Mouse (Mus musculus): ENCODE data around the gene Usp16.
A peak's percentile ranks its signal among the peaks of the same experiment; 100 is the strongest.
"Not testable (repeated sequence)": the region's sequence is repeated elsewhere in the genome, so short reads cannot be mapped to it uniquely, and the experiment has no call there.

Gene Usp16

GRCm38 (mm10) chr16:87444071-87444470 is 10.4 kb upstream of the Usp16 start:
- Histone ChIP-seq H3K36me3 (ENCODE audit: control insufficient read depth, insufficient read depth, low read length, poor library complexity, severe bottlenecking) (no peaks in the 10 kb centered on the region), H3K27me3 (ENCODE audit: control insufficient read depth, insufficient read depth, low read length, poor library complexity, severe bottlenecking) (no peaks in the 10 kb centered on the region)
- DNase-seq (ENCODE audit: low read depth, low spot score), result no peak

DNA sequence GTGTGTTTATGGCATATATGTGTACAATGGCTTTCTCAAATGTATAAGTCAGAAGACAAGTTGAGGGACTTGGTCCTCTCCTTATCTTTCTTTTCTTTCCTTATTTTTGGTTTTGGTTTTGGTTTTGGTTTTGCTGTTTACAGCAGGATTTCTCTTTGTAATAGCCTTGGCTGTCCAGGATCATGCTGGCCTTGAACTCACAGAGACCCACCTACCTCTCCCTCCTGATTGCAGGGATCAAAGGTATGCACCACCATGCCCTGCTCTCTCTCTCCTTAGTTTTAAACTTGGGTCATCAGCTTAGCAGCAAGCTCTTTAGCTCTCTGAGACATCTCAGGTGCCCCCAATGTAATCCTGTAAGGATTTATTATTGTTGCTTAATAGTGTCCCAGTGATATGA is 9.4 kb upstream of the Usp16 start:
- Histone ChIP-seq H3K36me3 (ENCODE audit: control insufficient read depth, insufficient read depth, low read length, poor library complexity, severe bottlenecking) (no peaks in the 10 kb centered on the region), H3K27me3 (ENCODE audit: control insufficient read depth, insufficient read depth, low read length, poor library complexity, severe bottlenecking) (no peaks in the 10 kb centered on the region)
- no peak for DNase-seq (ENCODE audit: low read depth, low spot score)

- no peak for DNase-seq (ENCODE audit: low read depth, low spot score)
- Histone ChIP-seq H3K27me3 (ENCODE audit: control insufficient read depth, insufficient read depth, low read length, poor library complexity, severe bottlenecking) (no peaks in the 10 kb centered on the region), H3K36me3 (ENCODE audit: control insufficient read depth, insufficient read depth, low read length, poor library complexity, severe bottlenecking) (no peaks in the 10 kb centered on the region)
These were observed 9.0 kb upstream of the Usp16 start for GRCm38 (mm10) chr16:87445528-87445927.

GRCm38 (mm10) chr16:87453226-87453625 is 1.3 kb upstream of the Usp16 start:
- H3K36me3 ChIP-seq (ENCODE audit: control insufficient read depth, insufficient read depth, low read length, poor library complexity, severe bottlenecking), result no peaks in the 10 kb centered on the region
- H3K27me3 ChIP-seq (ENCODE audit: control insufficient read depth, insufficient read depth, low read length, poor library complexity, severe bottlenecking), result no peaks in the 10 kb centered on the region
- no peak for DNase-seq (ENCODE audit: low read depth, low spot score)

DNA sequence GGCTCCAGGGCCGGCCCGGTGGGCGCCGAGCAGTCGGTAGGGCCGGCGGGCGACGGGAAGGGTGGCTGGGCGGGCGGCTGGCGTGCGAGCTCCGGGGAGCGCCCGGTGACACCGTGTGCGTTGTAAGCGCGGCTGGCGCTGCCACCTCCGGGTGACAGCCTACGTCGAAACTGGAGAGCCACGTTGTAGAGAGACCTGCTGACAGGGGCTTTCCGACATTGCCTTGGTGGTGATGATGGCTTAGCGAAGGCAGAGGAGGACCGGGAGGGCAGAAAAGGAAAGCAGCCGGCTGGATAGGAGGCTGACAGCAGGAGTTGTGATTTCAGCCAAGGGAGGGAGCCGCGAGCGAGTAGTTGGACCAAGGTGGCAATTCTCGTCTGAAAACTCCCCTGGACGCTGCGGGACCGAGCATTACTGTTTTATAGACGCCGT is 693 bp downstream of the Usp16 start:
- H3K36me3 ChIP-seq (ENCODE audit: control insufficient read depth, insufficient read depth, low read length, poor library complexity, severe bottlenecking), result no peaks in the 10 kb centered on the region
- peak; percentile 75 for DNase-seq (ENCODE audit: low read depth, low spot score)
- no peaks in the 10 kb centered on the region for H3K27me3 ChIP-seq (ENCODE audit: control insufficient read depth, insufficient read depth, low read length, poor library complexity, severe bottlenecking)

GRCm38 (mm10) chr16:87458752-87459151 is 4.2 kb downstream of the Usp16 start:
- peak; percentile 29 for DNase-seq (ENCODE audit: low read depth, low spot score)
- H3K27me3 ChIP-seq (ENCODE audit: control insufficient read depth, insufficient read depth, low read length, poor library complexity, severe bottlenecking), result no peaks in the 10 kb centered on the region
- peaks cover 2% of the 10 kb centered on the region; the same call in 1 of the 2 replicates for H3K36me3 ChIP-seq (ENCODE audit: control insufficient read depth, insufficient read depth, low read length, poor library complexity, severe bottlenecking)

DNA sequence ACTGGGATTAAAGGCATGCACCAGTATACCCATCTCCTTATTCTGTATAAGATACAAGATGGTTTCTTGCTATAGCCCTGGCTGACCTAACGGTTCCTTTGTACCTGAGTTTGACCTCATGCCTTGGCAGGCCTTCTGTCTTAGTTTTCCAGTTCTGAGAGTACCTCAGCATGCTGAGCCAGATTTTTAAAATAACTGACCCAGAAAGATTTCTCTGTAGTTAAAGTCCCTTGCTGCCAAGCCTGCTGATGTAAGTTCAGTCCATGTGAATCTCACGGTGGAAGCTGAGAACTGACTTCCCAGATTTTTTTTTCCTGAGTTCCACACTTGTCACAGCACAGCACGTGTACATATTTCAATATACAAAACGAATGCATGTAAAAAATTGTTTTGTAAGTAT is 16.1 kb downstream of the Usp16 start:
- DNase-seq (ENCODE audit: low read depth, low spot score), result no peak

GRCm38 (mm10) chr16:87484367-87484766 is 29.9 kb downstream of the Usp16 start:
- H3K27me3 ChIP-seq (ENCODE audit: control insufficient read depth, insufficient read depth, low read length, poor library complexity, severe bottlenecking), result no peaks in the 10 kb centered on the region
- DNase-seq (ENCODE audit: low read depth, low spot score), result no peak
- H3K36me3 ChIP-seq (ENCODE audit: control insufficient read depth, insufficient read depth, low read length, poor library complexity, severe bottlenecking), result peaks cover 27% of the 10 kb centered on the region

More for the DNA sequence above, 16.1 kb downstream of the Usp16 start:
- peaks cover 17% of the 10 kb centered on the region; the same call in 1 of the 2 replicates for H3K36me3 ChIP-seq (ENCODE audit: control insufficient read depth, insufficient read depth, low read length, poor library complexity, severe bottlenecking)
- no peaks in the 10 kb centered on the region for H3K27me3 ChIP-seq (ENCODE audit: control insufficient read depth, insufficient read depth, low read length, poor library complexity, severe bottlenecking)

GRCm38 (mm10) chr16:87486739-87487138 is 32.2 kb downstream of the Usp16 start:
- DNase-seq (ENCODE audit: low read depth, low spot score), result no peak
- Histone ChIP-seq H3K36me3 (ENCODE audit: control insufficient read depth, insufficient read depth, low read length, poor library complexity, severe bottlenecking) (peaks cover 26% of the 10 kb centered on the region), H3K27me3 (ENCODE audit: control insufficient read depth, insufficient read depth, low read length, poor library complexity, severe bottlenecking) (no peaks in the 10 kb centered on the region)

DNA sequence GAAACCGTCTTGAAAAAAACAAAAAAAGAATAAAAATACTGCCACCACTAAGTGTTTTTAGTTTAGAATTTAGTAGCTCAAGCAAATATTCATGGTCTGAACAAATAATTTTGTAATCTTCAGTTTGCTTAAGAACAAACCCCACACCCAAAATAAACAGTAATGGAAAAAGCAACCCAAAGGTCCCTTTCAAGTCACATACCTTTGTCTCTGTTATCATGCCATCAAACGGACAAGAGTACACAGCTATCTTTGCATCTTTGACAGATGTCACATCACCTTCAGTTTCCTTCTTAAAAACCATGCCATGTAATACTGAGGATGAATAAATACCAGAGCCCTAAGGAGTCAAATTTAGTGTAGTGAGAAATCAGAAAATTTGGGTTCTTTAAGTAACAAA is 34.1 kb downstream of the Usp16 start:
- peaks cover 22% of the 10 kb centered on the region for H3K36me3 ChIP-seq (ENCODE audit: control insufficient read depth, insufficient read depth, low read length, poor library complexity, severe bottlenecking)
- no peak for DNase-seq (ENCODE audit: low read depth, low spot score)
- no peaks in the 10 kb centered on the region for H3K27me3 ChIP-seq (ENCODE audit: control insufficient read depth, insufficient read depth, low read length, poor library complexity, severe bottlenecking)

- not testable (repeated sequence) for DNase-seq (ENCODE audit: low read depth, low spot score); H3K36me3 ChIP-seq (ENCODE audit: control insufficient read depth, insufficient read depth, low read length, poor library complexity, severe bottlenecking); H3K27me3 ChIP-seq (ENCODE audit: control insufficient read depth, insufficient read depth, low read length, poor library complexity, severe bottlenecking)
These were observed 37.8 kb downstream of the Usp16 start for GRCm38 (mm10) chr16:87492191-87492792.

DNA sequence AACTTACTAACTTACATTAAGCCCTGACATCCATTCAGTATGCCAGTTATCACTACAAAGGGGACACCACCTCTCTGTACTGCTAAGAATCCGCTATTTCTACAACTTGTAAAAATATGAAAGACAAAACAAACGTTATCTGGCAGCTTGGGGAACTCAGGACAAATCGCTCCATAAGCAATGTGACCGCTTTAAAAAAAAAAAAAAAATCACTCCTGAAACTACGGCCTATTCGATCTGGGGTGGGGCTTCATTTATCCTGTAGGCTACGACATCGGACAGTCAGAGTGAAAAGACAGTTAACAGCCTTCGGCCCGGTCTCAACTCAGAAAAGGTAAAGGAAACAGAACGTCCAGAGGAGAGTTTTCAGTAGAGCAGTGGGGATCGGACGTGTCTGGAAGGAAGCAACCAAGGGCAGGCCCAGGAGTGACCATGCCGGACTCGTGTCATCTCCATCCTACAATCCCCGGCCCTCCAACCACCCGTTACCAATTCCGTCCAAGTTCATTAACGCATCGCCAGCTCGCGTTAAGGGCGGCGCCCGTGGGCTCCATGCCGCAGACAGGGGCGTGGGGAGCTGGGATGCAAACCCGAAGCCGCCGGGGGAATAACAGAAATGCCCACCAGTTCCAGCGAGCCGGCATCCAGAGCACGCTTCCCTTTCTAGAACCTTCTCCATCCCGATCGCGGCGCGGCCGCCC is 40.6 kb downstream of the Usp16 start:
- H3K36me3 ChIP-seq (ENCODE audit: control insufficient read depth, insufficient read depth, low read length, poor library complexity, severe bottlenecking), result 0 out of 2 replicates have a peak, but pooled peaks cover 2% of the 10 kb centered on the region
- DNase-seq (ENCODE audit: low read depth, low spot score), result no peak
- no peaks in the 10 kb centered on the region for H3K27me3 ChIP-seq (ENCODE audit: control insufficient read depth, insufficient read depth, low read length, poor library complexity, severe bottlenecking)

GRCm38 (mm10) chr16:87495716-87496447 is 41.4 kb downstream of the Usp16 start, which contains the start of gene Cct8:
TSS of gene Cct8 (minus strand) at chr16:87495873.
- H3K27me3 ChIP-seq (ENCODE audit: control insufficient read depth, insufficient read depth, low read length, poor library complexity, severe bottlenecking), result no peaks in the 10 kb centered on the region
- DNase-seq (ENCODE audit: low read depth, low spot score), result peak; percentile 98
- 0 out of 2 replicates have a peak, but pooled peaks cover 2% of the 10 kb centered on the region for H3K36me3 ChIP-seq (ENCODE audit: control insufficient read depth, insufficient read depth, low read length, poor library complexity, severe bottlenecking)

- DNase-seq (ENCODE audit: low read depth, low spot score), result no peak
- Histone ChIP-seq H3K27me3 (ENCODE audit: control insufficient read depth, insufficient read depth, low read length, poor library complexity, severe bottlenecking) (no peaks in the 10 kb centered on the region), H3K36me3 (ENCODE audit: control insufficient read depth, insufficient read depth, low read length, poor library complexity, severe bottlenecking) (0 out of 2 replicates have a peak, but pooled peaks cover 2% of the 10 kb centered on the region)
These were observed 42.2 kb downstream of the Usp16 start for GRCm38 (mm10) chr16:87496728-87497127.

- DNase-seq (ENCODE audit: low read depth, low spot score), result no peak
- Histone ChIP-seq H3K36me3 (ENCODE audit: control insufficient read depth, insufficient read depth, low read length, poor library complexity, severe bottlenecking) (0 out of 2 replicates have a peak, but pooled peaks cover 2% of the 10 kb centered on the region), H3K27me3 (ENCODE audit: control insufficient read depth, insufficient read depth, low read length, poor library complexity, severe bottlenecking) (no peaks in the 10 kb centered on the region)
These were observed 42.7 kb downstream of the Usp16 start for GRCm38 (mm10) chr16:87497171-87497570.
